Mouse (Mus musculus) left cerebral cortex, postnatal 36 days (tissue): ENCODE measurements around the gene 4933402N03Rik. TPM values are rescaled to one million over a fixed set of nuclear protein-coding genes. Genes with fewer than 3 reads are reported as not detected.

Experiments used
- DNase-seq, 2 experiments: peaks; one replicate each; pipeline ENCODE4 v3.0.0; 2021 to 2022; ENCODE audit warnings: low spot score in 2 of 2, mixed read lengths in 1 of 2
- intact Hi-C: fragments of 180-260 bp; cut with DNase I; formaldehyde crosslinking; loops from one replicate; pipeline ENCODE4 v1.15.1; 2025
- total RNA-seq, 2 experiments: library from RNA; stranded (reverse); gene quantifications; 2 replicates each; pipeline ENCODE4 v1.2.3; 2021

The 4933402N03Rik gene
- not detected for total RNA-seq

GRCm38 (mm10) chr7:131146214-131146613 lies at the start of gene 4933402N03Rik:
Gene 4933402N03Rik, minus strand, starts transcription at chr7:131146314.
- DNase-seq = no peak
- intact Hi-C loops = no loop called here

- intact Hi-C loops = loop anchor here (10.0 kb wide), 1 partner anchor 147 kb away; the partner anchor contains the start of gene Fam24a
- DNase-seq = no peak
Measured at GRCm38 (mm10) chr7:131187996-131188395, 41.9 kb upstream of the 4933402N03Rik start.

GRCm38 (mm10) chr7:131187047-131187446 lies 40.9 kb upstream of the 4933402N03Rik start:
- intact Hi-C loops = loop anchor here (10.0 kb wide), 1 partner anchor 148 kb away; the partner anchor contains the start of gene Fam24a
- DNase-seq = peak; percentile 60 to 72

- intact Hi-C loops = loop anchor here (10.0 kb wide), 1 partner anchor 150 kb away; the partner anchor contains the start of gene Fam24a
- no peak for DNase-seq
Measured at GRCm38 (mm10) chr7:131184339-131184738, 38.2 kb upstream of the 4933402N03Rik start.

- intact Hi-C loops = loop anchor here (10.0 kb wide), 1 partner anchor 152 kb away; the partner anchor contains the start of gene Fam24a
- DNase-seq = peak in 1 of 2 experiments; percentile 24
Measured at GRCm38 (mm10) chr7:131182685-131183084, 36.6 kb upstream of the 4933402N03Rik start.

- DNase-seq = no peak
- intact Hi-C loops = no loop called here
Measured at GRCm38 (mm10) chr7:131174121-131174520, 28.0 kb upstream of the 4933402N03Rik start, which contains the start of gene 5430419D17Rik. Gene 5430419D17Rik, plus strand, starts transcription at chr7:131174402.

GRCm38 (mm10) chr7:131169099-131169498 lies 23.0 kb upstream of the 4933402N03Rik start:
- DNase-seq = no peak
- intact Hi-C loops = no loop called here

GRCm38 (mm10) chr7:131167771-131168170 lies 21.7 kb upstream of the 4933402N03Rik start:
- DNase-seq = no peak
- intact Hi-C loops = no loop called here

- intact Hi-C loops = no loop called here
- no peak for DNase-seq
Measured at GRCm38 (mm10) chr7:131162251-131162650, 16.1 kb upstream of the 4933402N03Rik start.

- intact Hi-C loops = no loop called here
Measured at GRCm38 (mm10) chr7:131153044-131153443, 6.9 kb upstream of the 4933402N03Rik start.

GRCm38 (mm10) chr7:131150179-131150578 lies 4.1 kb upstream of the 4933402N03Rik start:
- intact Hi-C loops = no loop called here
- no peak for DNase-seq

More at GRCm38 (mm10) chr7:131153044-131153443, 6.9 kb upstream of the 4933402N03Rik start:
- DNase-seq = no peak

GRCm38 (mm10) chr7:131133181-131133580 lies 12.9 kb downstream of the 4933402N03Rik start:
- intact Hi-C loops = no loop called here

GRCm38 (mm10) chr7:131130021-131130420 lies 16.1 kb downstream of the 4933402N03Rik start:
- intact Hi-C loops = no loop called here

More at GRCm38 (mm10) chr7:131133181-131133580, 12.9 kb downstream of the 4933402N03Rik start:
- no peak for DNase-seq

GRCm38 (mm10) chr7:131122210-131122807 lies 23.8 kb downstream of the 4933402N03Rik start:
- intact Hi-C loops = no loop called here
- no peak for DNase-seq

More at GRCm38 (mm10) chr7:131130021-131130420, 16.1 kb downstream of the 4933402N03Rik start:
- DNase-seq = no peak

GRCm38 (mm10) chr7:131114434-131114833 lies 31.7 kb downstream of the 4933402N03Rik start:
- DNase-seq = peak in 1 of 2 experiments; percentile 8
- intact Hi-C loops = loop anchor here (10.0 kb wide), 1 partner anchor 210 kb away; the partner anchor contains the start of genes Cuzd1 and Fam24b

GRCm38 (mm10) chr7:131113676-131114075 lies 32.4 kb downstream of the 4933402N03Rik start:
- intact Hi-C loops = loop anchor here (10.0 kb wide), 1 partner anchor 211 kb away; the partner anchor contains the start of genes Cuzd1 and Fam24b
- no peak for DNase-seq

- intact Hi-C loops = loop anchor here (10.0 kb wide), 1 partner anchor 212 kb away; the partner anchor contains the start of genes Cuzd1 and Fam24b
- peak; percentile 43 to 69 for DNase-seq
Measured at GRCm38 (mm10) chr7:131112486-131112885, 33.6 kb downstream of the 4933402N03Rik start.
